Mouse (Mus musculus) cerebellum, postnatal 10 days (tissue): ENCODE measurements at regions not wholly inside any gene's neighbourhood (a gene's known extent, or its start where the extent isn't known, plus 50 kb on each side); places are given as distances from the start of the nearest gene placed in this dataset.
A peak's percentile ranks its signal among the peaks of the same experiment; 100 is the strongest.
"Not testable (repeated sequence)": the region's sequence is repeated elsewhere in the genome, so short reads cannot be mapped to it uniquely, and the experiment has no call there.

Experiments used
- DNase-seq, 2 experiments: peaks; one replicate each; pipeline ENCODE4 v3.0.0; 2021; ENCODE audit warnings: mixed read lengths in 2 of 2

DNA sequence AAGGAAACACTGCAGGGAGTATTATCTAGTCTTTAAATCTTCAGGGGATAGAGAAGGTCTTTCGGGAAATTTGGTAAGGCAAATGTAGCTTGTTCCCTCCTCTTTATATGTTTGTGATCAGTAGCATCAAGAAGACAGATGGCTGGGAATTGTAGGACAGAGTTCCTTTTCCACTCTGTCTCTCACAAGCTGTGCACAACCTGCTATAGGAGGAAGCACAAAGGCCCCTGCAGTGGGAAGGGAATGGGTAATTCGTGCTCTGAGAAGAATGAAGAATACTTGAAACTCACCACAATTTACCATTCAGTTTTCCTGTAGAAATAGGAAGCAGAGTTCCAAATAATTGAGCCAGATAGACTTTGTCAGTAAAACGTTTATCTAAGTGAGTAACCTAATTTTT, 1007.2 kb downstream of the Epha7 start:
- DNase-seq = peak; percentile 55 to 64

DNA sequence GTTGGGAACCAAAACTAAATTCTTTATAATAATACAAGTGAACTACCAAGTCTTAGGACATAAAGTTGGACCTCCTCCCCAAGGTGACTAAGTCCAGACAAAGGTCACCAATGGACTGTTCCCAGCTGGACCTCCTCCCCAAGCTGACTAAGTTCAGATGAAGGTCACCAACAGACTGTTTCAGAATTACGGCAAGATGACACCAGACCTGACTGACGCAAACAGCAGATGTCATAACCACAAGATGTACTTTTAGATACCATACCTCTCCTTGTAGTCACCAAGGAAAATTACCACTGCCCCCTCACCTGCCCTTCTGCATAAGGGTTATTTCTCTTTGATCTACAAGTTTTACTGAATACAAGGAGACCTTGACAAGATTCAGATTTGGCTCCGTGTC, 1017.8 kb downstream of the Epha7 start:
- DNase-seq = not testable (repeated sequence)

DNA sequence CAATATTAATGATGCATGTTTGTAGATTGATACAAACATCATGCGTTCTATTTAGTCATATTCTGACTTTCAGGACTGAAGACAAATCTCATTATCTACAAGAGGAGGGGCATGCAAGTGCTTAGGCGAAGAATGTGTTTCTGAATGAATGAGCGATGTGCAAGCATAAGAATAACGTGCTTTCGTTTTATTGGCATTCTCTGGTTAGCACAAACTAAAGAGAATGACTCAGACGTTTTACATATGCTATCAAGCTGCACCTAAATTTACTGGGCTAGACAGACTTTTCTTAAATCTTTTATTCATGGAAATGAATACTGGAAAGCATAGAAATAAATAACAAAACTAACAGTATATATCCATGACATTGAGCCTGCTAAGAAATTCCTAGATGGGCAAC, 1019.8 kb downstream of the Epha7 start:
- no peak for DNase-seq

DNA sequence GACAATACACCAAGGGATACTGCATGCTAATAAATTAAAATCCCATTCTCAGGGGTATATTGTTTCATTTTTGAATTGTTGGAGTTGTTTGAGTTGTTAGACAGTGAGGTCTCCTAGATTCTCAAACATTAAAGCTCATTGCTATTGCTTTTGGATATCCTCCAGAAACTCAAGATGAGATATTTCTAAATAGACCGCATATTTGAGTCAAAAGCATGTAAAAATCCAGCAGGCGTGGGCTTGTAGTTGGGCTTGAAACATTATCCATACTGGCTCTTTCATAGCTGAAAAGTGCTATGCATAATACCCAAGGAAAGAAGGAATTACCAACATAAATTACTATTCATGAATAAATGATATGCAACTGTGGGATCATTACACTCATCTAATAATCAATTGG, 1043.7 kb downstream of the Epha7 start:
- no peak for DNase-seq
